ENCODE assay signal across 10 mouse cellular contexts in the genomic region with DNA sequence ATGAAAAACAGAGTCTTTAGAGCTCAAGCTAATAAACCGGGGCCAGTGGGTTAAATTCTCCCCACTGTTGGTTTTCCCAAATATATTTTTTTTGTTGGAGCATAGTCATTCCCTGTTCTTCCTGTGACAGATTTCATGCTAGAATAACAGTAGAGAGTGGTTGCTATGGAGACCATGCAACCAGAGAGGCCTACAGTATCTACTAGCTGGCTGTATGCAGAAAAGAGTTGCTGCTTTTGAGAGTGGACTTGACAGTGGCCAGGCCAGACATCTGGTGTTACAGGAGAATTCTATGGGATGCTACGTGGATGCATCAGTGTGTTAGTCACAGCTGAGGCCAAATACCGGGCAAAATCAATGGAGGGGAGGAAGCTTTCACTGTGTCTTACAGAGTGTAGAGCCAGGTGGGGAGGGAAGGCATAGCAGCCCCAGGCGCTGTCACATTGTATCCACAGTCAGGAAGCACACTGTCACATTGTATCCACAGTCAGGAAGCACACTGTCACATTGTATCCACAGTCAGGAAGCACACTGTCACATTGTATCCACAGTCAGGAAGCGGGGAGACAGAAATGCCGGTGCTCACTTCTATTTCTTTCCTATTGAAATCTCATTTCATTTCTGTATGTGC. TPM values are rescaled to one million over a fixed set of nuclear protein-coding genes. Genes with fewer than 3 reads are reported as not detected.
DNase-seq lines count a peak whose midpoint lies in the region; ATAC-seq and TF ChIP-seq lines count a peak whose summit lies in the region.
"Had no signal": no experiment of that assay in that cellular context is flagged by ENCODE, and none has a peak within 500 bp of the region (broad histone marks: within the 10 kb centered on the region; RNA-seq: fewer than 3 reads in every experiment).

No protein-coding gene starts in this region.

- no peak for TF ChIP-seq CTCF in olfactory bulb, adult 2 months (IDR thresholded peaks at IDR 0.05; ENCODE audit: insufficient read depth, low read depth, low read length)

- H3K27ac ChIP-seq in forebrain, embryonic 12.5 days = peak overlapping the region; percentile 32; the same call in 1 of the 2 replicates
- H3K27ac ChIP-seq in forebrain, embryonic 10.5 days = no peak overlapping the region
- H3K27ac ChIP-seq in midbrain, embryonic 12.5 days (replicated peaks) = 0 out of 2 replicates have a peak overlapping the region, but pooled peaks have one; percentile 17
- no peak overlapping the region; the same call in 1 of the 2 replicates for H3K27ac ChIP-seq in midbrain, embryonic 10.5 days (replicated peaks)
- H3K27ac ChIP-seq in hindbrain, embryonic 15.5 days (replicated peaks) = peak overlapping the region; percentile 58
- peak overlapping the region; percentile 19; the same call in 1 of the 2 replicates for H3K27ac ChIP-seq in olfactory bulb, adult 2 months (ENCODE audit: insufficient read depth, low read depth, low read length)
- H3K27ac ChIP-seq: lung, embryonic 15.5 days had no signal

- H3K4me3 ChIP-seq in forebrain, embryonic 12.5 days (replicated peaks) = no peak overlapping the region
- no peak overlapping the region for H3K4me3 ChIP-seq in forebrain, embryonic 10.5 days
- H3K4me3 ChIP-seq in midbrain, embryonic 12.5 days = no peak overlapping the region
- no peak overlapping the region for H3K4me3 ChIP-seq in midbrain, embryonic 10.5 days
- H3K4me3 ChIP-seq in hindbrain, embryonic 15.5 days = no peak overlapping the region
- H3K4me3 ChIP-seq in olfactory bulb, adult 2 months (ENCODE audit: insufficient read depth, low read depth, low read length) = no peak overlapping the region
- H3K4me3 ChIP-seq: lung, embryonic 15.5 days had no signal

- H3K4me1 ChIP-seq in forebrain, embryonic 12.5 days = peaks cover 16% of the 10 kb centered on the region
- H3K4me1 ChIP-seq in forebrain, embryonic 10.5 days = peaks cover 20% of the 10 kb centered on the region
- peaks cover 13% of the 10 kb centered on the region for H3K4me1 ChIP-seq in midbrain, embryonic 12.5 days
- H3K4me1 ChIP-seq in midbrain, embryonic 10.5 days = peaks cover 23% of the 10 kb centered on the region
- H3K4me1 ChIP-seq in hindbrain, embryonic 15.5 days (replicated peaks) = peaks cover 10% of the 10 kb centered on the region
- H3K4me1 ChIP-seq in olfactory bulb, adult 2 months (ENCODE audit: control insufficient read depth, insufficient read depth, low read length) = peaks cover 7% of the 10 kb centered on the region; the same call in 1 of the 2 replicates
- H3K4me1 ChIP-seq: lung, embryonic 15.5 days had no signal

- DNase-seq in forebrain, embryonic 10.5 days (ENCODE audit: extremely low spot score, low spot score) = no peak
- DNase-seq in midbrain, embryonic 10.5 days (ENCODE audit: low spot score) = no peak
- DNase-seq in lung, adult 18-20 months = no peak
- no peak for DNase-seq in left cerebral cortex, adult 18-20 months (ENCODE audit: low spot score in 2 of 2)
- DNase-seq: kidney, postnatal 36 days had no signal

- ATAC-seq in forebrain, embryonic 12.5 days (ENCODE audit: low FRiP score) = peak; percentile 45; the same call in 1 of the 2 replicates
- 0 out of 2 replicates have a peak, but pooled peaks have one; percentile 14 for ATAC-seq in midbrain, embryonic 12.5 days (ENCODE audit: low FRiP score, low read depth)
- ATAC-seq in hindbrain, embryonic 15.5 days (ENCODE audit: low FRiP score, low read depth) = peak; percentile 84

- no peaks in the 10 kb centered on the region for H3K9me3 ChIP-seq in forebrain, embryonic 12.5 days
- H3K9me3 ChIP-seq in forebrain, embryonic 10.5 days = no peaks in the 10 kb centered on the region
- no peaks in the 10 kb centered on the region for H3K9me3 ChIP-seq in midbrain, embryonic 12.5 days
- no peaks in the 10 kb centered on the region for H3K9me3 ChIP-seq in midbrain, embryonic 10.5 days (replicated peaks)
- no peaks in the 10 kb centered on the region for H3K9me3 ChIP-seq in hindbrain, embryonic 15.5 days
- H3K9me3 ChIP-seq: lung, embryonic 15.5 days had no signal

- WGBS in forebrain, embryonic 12.5 days = 71% methylated on average over 6 of the region's 6 CpGs
- 72% methylated on average over 6 of the region's 6 CpGs for WGBS in forebrain, embryonic 10.5 days
- WGBS in midbrain, embryonic 12.5 days = 66% methylated on average over 6 of the region's 6 CpGs
- 71% methylated on average over 6 of the region's 6 CpGs for WGBS in midbrain, embryonic 10.5 days
- WGBS in hindbrain, embryonic 15.5 days = 50% methylated on average over 6 of the region's 6 CpGs
- 37% methylated on average over 6 of the region's 6 CpGs for WGBS in olfactory bulb, adult 2 months

- H3K9ac ChIP-seq in forebrain, embryonic 12.5 days = no peak overlapping the region
- no peak overlapping the region for H3K9ac ChIP-seq in midbrain, embryonic 12.5 days (replicated peaks)
- H3K9ac ChIP-seq in hindbrain, embryonic 15.5 days = no peak overlapping the region
- H3K9ac ChIP-seq: lung, embryonic 15.5 days had no signal

- H3K4me2 ChIP-seq in forebrain, embryonic 12.5 days = no peak overlapping the region
- no peak overlapping the region for H3K4me2 ChIP-seq in midbrain, embryonic 12.5 days (replicated peaks)
- no peak overlapping the region for H3K4me2 ChIP-seq in hindbrain, embryonic 15.5 days
- H3K4me2 ChIP-seq: lung, embryonic 15.5 days had no signal

- TF ChIP-seq POLR2A in olfactory bulb, adult 2 months (IDR thresholded peaks at IDR 0.05; ENCODE audit: insufficient read depth, low read depth, low read length) = no peak

- H3K27me3 ChIP-seq in forebrain, embryonic 12.5 days = no peaks in the 10 kb centered on the region
- H3K27me3 ChIP-seq in forebrain, embryonic 10.5 days (ENCODE audit: poor library complexity, severe bottlenecking) = no peaks in the 10 kb centered on the region
- H3K27me3 ChIP-seq in midbrain, embryonic 12.5 days = no peaks in the 10 kb centered on the region
- no peaks in the 10 kb centered on the region for H3K27me3 ChIP-seq in midbrain, embryonic 10.5 days (ENCODE audit: low read depth, poor library complexity, severe bottlenecking)
- H3K27me3 ChIP-seq in hindbrain, embryonic 15.5 days = no peaks in the 10 kb centered on the region
- H3K27me3 ChIP-seq: lung, embryonic 15.5 days had no signal

- H3K36me3 ChIP-seq in forebrain, embryonic 12.5 days (replicated peaks) = peaks cover 21% of the 10 kb centered on the region
- peaks cover 16% of the 10 kb centered on the region for H3K36me3 ChIP-seq in forebrain, embryonic 10.5 days (replicated peaks)
- peaks cover 22% of the 10 kb centered on the region for H3K36me3 ChIP-seq in midbrain, embryonic 12.5 days
- peaks cover 20% of the 10 kb centered on the region for H3K36me3 ChIP-seq in midbrain, embryonic 10.5 days
- peaks cover 29% of the 10 kb centered on the region; the same call in 1 of the 2 replicates for H3K36me3 ChIP-seq in hindbrain, embryonic 15.5 days

RNA-seq across cellular contexts. Expression of gene Hebp1, which starts 26.1 kb away (rescaled TPM):
- 2.8 and 3.6 TPM in 2 replicates for polyA plus RNA-seq in forebrain, embryonic 12.5 days (2016; fragmentation: Nextera tagmentation; extraction: Ambion mirVana)
- 3.5 and 7.6 TPM in 2 replicates for polyA plus RNA-seq in forebrain, embryonic 10.5 days (2016; fragmentation: Nextera tagmentation; extraction: Ambion mirVana)
- polyA plus RNA-seq in midbrain, embryonic 12.5 days (2016; fragmentation: Nextera tagmentation; extraction: Ambion mirVana) = 2.3 and 4.0 TPM in 2 replicates
- polyA plus RNA-seq in midbrain, embryonic 10.5 days (2016; fragmentation: Nextera tagmentation; extraction: Ambion mirVana) = 4.8 and 5.2 TPM in 2 replicates
- polyA plus RNA-seq in hindbrain, embryonic 15.5 days (2015; fragmentation: Nextera tagmentation; extraction: Ambion mirVana) = 3.6 and 6.8 TPM in 2 replicates
- not detected in 2 replicates for polyA plus RNA-seq in olfactory bulb, adult 2 months (2012; ENCODE audit: insufficient read depth, insufficient read length, low replicate concordance, missing spikeins)
- total RNA-seq in left cerebral cortex, adult 18-20 months (2021) = 10 to 100 TPM; 52.6 to 57.5 TPM

RNA-seq across cellular contexts. Expression of gene Fam234b, which starts 26.1 kb away (rescaled TPM):
- 48.8 and 52.2 TPM in 2 replicates for polyA plus RNA-seq in forebrain, embryonic 12.5 days (2016; fragmentation: Nextera tagmentation; extraction: Ambion mirVana)
- 23.3 and 25.4 TPM in 2 replicates for polyA plus RNA-seq in forebrain, embryonic 10.5 days (2016; fragmentation: Nextera tagmentation; extraction: Ambion mirVana)
- polyA plus RNA-seq in midbrain, embryonic 12.5 days (2016; fragmentation: Nextera tagmentation; extraction: Ambion mirVana) = 39.0 and 43.6 TPM in 2 replicates
- polyA plus RNA-seq in midbrain, embryonic 10.5 days (2016; fragmentation: Nextera tagmentation; extraction: Ambion mirVana) = 21.7 and 29.5 TPM in 2 replicates
- polyA plus RNA-seq in hindbrain, embryonic 15.5 days (2015; fragmentation: Nextera tagmentation; extraction: Ambion mirVana) = 100 and 112 TPM in 2 replicates
- 357 TPM in 1 of 2 replicates, not detected in the other for polyA plus RNA-seq in olfactory bulb, adult 2 months (2012; ENCODE audit: insufficient read depth, insufficient read length, low replicate concordance, missing spikeins)
- total RNA-seq in left cerebral cortex, adult 18-20 months (2021) = 100 to 1,000 TPM; 183 to 192 TPM

RNA-seq across cellular contexts. Expression of gene Gsg1, which starts 30.2 kb away (rescaled TPM):
- 0.49 and 0.69 TPM in 2 replicates for polyA plus RNA-seq in forebrain, embryonic 12.5 days (2016; fragmentation: Nextera tagmentation; extraction: Ambion mirVana)
- 0.16 TPM in 1 of 2 replicates, not detected in the other for polyA plus RNA-seq in forebrain, embryonic 10.5 days (2016; fragmentation: Nextera tagmentation; extraction: Ambion mirVana)
- polyA plus RNA-seq in midbrain, embryonic 12.5 days (2016; fragmentation: Nextera tagmentation; extraction: Ambion mirVana) = 0.24 and 0.45 TPM in 2 replicates
- 0.09 and 0.47 TPM in 2 replicates for polyA plus RNA-seq in midbrain, embryonic 10.5 days (2016; fragmentation: Nextera tagmentation; extraction: Ambion mirVana)
- polyA plus RNA-seq in hindbrain, embryonic 15.5 days (2015; fragmentation: Nextera tagmentation; extraction: Ambion mirVana) = 0.33 TPM in 1 of 2 replicates, not detected in the other
- polyA plus RNA-seq in olfactory bulb, adult 2 months (2012; ENCODE audit: insufficient read depth, insufficient read length, low replicate concordance, missing spikeins) = not detected in 2 replicates
- total RNA-seq in left cerebral cortex, adult 18-20 months (2021) = not detected

Comparison
In these comparisons a context has a peak if more than half of its experiments do, and no peak if none do; other contexts are left out.
1. H3K27ac ChIP-seq: peak in forebrain, embryonic 12.5 days (single experiment), midbrain, embryonic 12.5 days (single experiment), hindbrain, embryonic 15.5 days (single experiment) and olfactory bulb, adult 2 months (single experiment); none in forebrain, embryonic 10.5 days (single experiment) and midbrain, embryonic 10.5 days (single experiment).
2. ATAC-seq: peak in every context shown above with its lines; median percentile 84 in hindbrain, embryonic 15.5 days; 45 in forebrain, embryonic 12.5 days; 14 in midbrain, embryonic 12.5 days.